Mouse (Mus musculus) stomach, postnatal 0 days (tissue): Measurements from ENCODE around the gene Slc25a23. TPM values are rescaled to one million over a fixed set of nuclear protein-coding genes. Genes with fewer than 3 reads are reported as not detected.

Source experiments
- ATAC-seq: fragments of 200-750 bp; cut with Nextera tagmentation; 2 replicates; pipeline ENCODE4 v1.8.0; 2017; ENCODE audit not compliant: low FRiP score, low TSS enrichment
- DNase-seq: peaks from one replicate; pipeline ENCODE4 v3.0.0-alpha.2; 2016; ENCODE audit warnings: low spot score
- H3K27ac ChIP-seq: fragments of 300-500 bp; sonication (generic); replicated peaks from 2 replicates; pipeline ENCODE4 v1.5.1; 2014; ENCODE audit warnings: mild to moderate bottlenecking, control low read depth
- H3K27me3 ChIP-seq: fragments of 300-500 bp; sonication (generic); 2 replicates; pipeline ENCODE4 v1.6.1; 2014; ENCODE audit warnings: low read length; ENCODE audit not compliant: control insufficient read depth, insufficient read depth
- H3K36me3 ChIP-seq: fragments of 300-500 bp; sonication (generic); 2 replicates; pipeline ENCODE4 v1.6.1; 2014; ENCODE audit warnings: low read length, mixed read lengths; ENCODE audit not compliant: control insufficient read depth, insufficient read depth
- H3K4me1 ChIP-seq: fragments of 300-500 bp; sonication (generic); replicated peaks from 2 replicates; pipeline ENCODE4 v1.6.1; 2014; ENCODE audit warnings: antibody characterized with exemption; ENCODE audit not compliant: control insufficient read depth, insufficient read depth
- H3K4me2 ChIP-seq: fragments of 300-500 bp; sonication (generic); replicated peaks from 2 replicates; pipeline ENCODE4 v1.6.1; 2014; ENCODE audit warnings: low read depth, mild to moderate bottlenecking, control low read depth, moderate library complexity
- H3K4me3 ChIP-seq: fragments of 300-500 bp; sonication (generic); 2 replicates; pipeline ENCODE4 v1.5.1; 2014; ENCODE audit warnings: low read depth, low read length, control low read depth
- H3K9ac ChIP-seq: fragments of 300-500 bp; sonication (generic); 2 replicates; pipeline ENCODE4 v1.6.1; 2014; ENCODE audit warnings: mild to moderate bottlenecking, low read length, control low read depth, mixed read lengths
- H3K9me3 ChIP-seq: fragments of 300-500 bp; sonication (generic); 2 replicates; pipeline ENCODE4 v1.6.1; 2016; ENCODE audit warnings: low read length; ENCODE audit not compliant: control insufficient read depth
- CTCF ChIP-seq: IDR thresholded peaks from 2 replicates; pipeline ENCODE4 v1.5.1; 2016; ENCODE audit warnings: antibody characterized with exemption, low read depth, mild to moderate bottlenecking, moderate library complexity
- EP300 ChIP-seq: optimal IDR thresholded peaks from 2 replicates; pipeline ENCODE3; 2016; ENCODE audit warnings: antibody characterized with exemption
- WGBS: fragments of 180-500 bp; shearing (Covaris S2); extraction: QIAGEN DNeasy Blood & Tissue Kit; methylation state at CpG from one replicate; pipeline ENCODE4 v1.1.7; 2014; 5-methylcytosine and 5-hydroxymethylcytosine counted together
- polyA plus RNA-seq: library from polyadenylated mRNA; unstranded; fragments of >200 nt; fragmentation: Nextera tagmentation; extraction: Ambion mirVana; gene quantifications from 2 replicates; pipeline ENCODE4 v1.2.1, GENCODE M21; 2015

Slc25a23 gene
- polyA plus RNA-seq, 1 experiment from 2014 or later, result 3.1 TPM

- H3K4me1 ChIP-seq, result no peaks in the 10 kb centered on the region
- WGBS, result under 1% methylated on average over 54 of the region's 61 CpGs
- TF ChIP-seq CTCF (no peak), EP300 (no peak)
- peak; percentile 78 for ATAC-seq
- H3K4me3 ChIP-seq, result peak within 1 kb of the TSS; percentile 59
- no peaks in the 10 kb centered on the region for H3K27me3 ChIP-seq
- H3K36me3 ChIP-seq, result no peaks in the 10 kb centered on the region
- H3K27ac ChIP-seq, result peak within 1 kb of the TSS; percentile 18; the same call in 1 of the 2 replicates
- DNase-seq, result peak; percentile 71
- H3K9ac ChIP-seq, result peak within 1 kb of the TSS; percentile 60
- no peaks in the 10 kb centered on the region for H3K9me3 ChIP-seq
- H3K4me2 ChIP-seq, result peak within 1 kb of the TSS; percentile 91
These were observed 45.7 kb upstream of the Slc25a23 start, which contains the start of gene Tnfsf9 for GRCm38 (mm10) chr17:57105181-57106034. Gene Tnfsf9 (plus strand): TSS chr17:57105325.

GRCm38 (mm10) chr17:57104496-57104895 lies 44.8 kb upstream of the Slc25a23 start:
- no peaks in the 10 kb centered on the region for H3K27me3 ChIP-seq
- no peaks in the 10 kb centered on the region for H3K36me3 ChIP-seq
- no peak for DNase-seq
- no peak overlapping the region for H3K9ac ChIP-seq
- peak overlapping the region; percentile 91 for H3K4me2 ChIP-seq
- no peak overlapping the region for H3K27ac ChIP-seq
- H3K4me3 ChIP-seq, result peak overlapping the region; percentile 59
- no peaks in the 10 kb centered on the region for H3K4me1 ChIP-seq
- ATAC-seq, result no peak
- no peaks in the 10 kb centered on the region for H3K9me3 ChIP-seq
- TF ChIP-seq EP300, result no peak
- no peak for TF ChIP-seq CTCF
- 51% methylated on average over 4 of the region's 4 CpGs for WGBS

GRCm38 (mm10) chr17:57102276-57102675 lies 42.6 kb upstream of the Slc25a23 start:
- ATAC-seq (no peak), DNase-seq (no peak)
- Histone ChIP-seq H3K4me1 (no peaks in the 10 kb centered on the region), H3K36me3 (no peaks in the 10 kb centered on the region), H3K9ac (no peak overlapping the region), H3K27ac (no peak overlapping the region), H3K4me2 (no peak overlapping the region), H3K9me3 (no peaks in the 10 kb centered on the region), H3K4me3 (no peak overlapping the region), H3K27me3 (no peaks in the 10 kb centered on the region)
- TF ChIP-seq EP300, result no peak
- TF ChIP-seq CTCF, result no peak
- WGBS, result 86% methylated on average over 2 of the region's 2 CpGs

- Histone ChIP-seq H3K9me3 (no peaks in the 10 kb centered on the region), H3K36me3 (no peaks in the 10 kb centered on the region), H3K9ac (no peak overlapping the region), H3K4me2 (no peak overlapping the region), H3K4me3 (no peak overlapping the region), H3K4me1 (no peaks in the 10 kb centered on the region), H3K27ac (no peak overlapping the region), H3K27me3 (no peaks in the 10 kb centered on the region)
- ATAC-seq (no peak), DNase-seq (no peak)
- TF ChIP-seq EP300, result no peak
- 0 out of 2 replicates have a peak, but pooled peaks have one; percentile 11 for TF ChIP-seq CTCF
- WGBS, result 11% methylated on average over 10 of the region's 10 CpGs
These were observed 40.1 kb upstream of the Slc25a23 start for GRCm38 (mm10) chr17:57099629-57100325.

GRCm38 (mm10) chr17:57098321-57098720 lies 38.7 kb upstream of the Slc25a23 start:
- no peaks in the 10 kb centered on the region for H3K9me3 ChIP-seq

More at GRCm38 (mm10) chr17:57098321-57098720, 38.7 kb upstream of the Slc25a23 start:
- H3K36me3 ChIP-seq, result no peaks in the 10 kb centered on the region
- 70% methylated on average over 5 of the region's 5 CpGs for WGBS
- no peak overlapping the region for H3K27ac ChIP-seq
- no peak for DNase-seq
- no peak overlapping the region for H3K4me2 ChIP-seq
- H3K9ac ChIP-seq, result no peak overlapping the region
- H3K27me3 ChIP-seq, result no peaks in the 10 kb centered on the region
- H3K4me3 ChIP-seq, result no peak overlapping the region
- no peak for ATAC-seq
- no peaks in the 10 kb centered on the region for H3K4me1 ChIP-seq
- TF ChIP-seq EP300 (no peak), CTCF (no peak)
